Mouse (Mus musculus) megakaryocyte, embryonic 14.5 days (primary cell): ENCODE measurements around the gene Farsa.

Experiments
- FLI1 ChIP-seq: IDR thresholded peaks from 2 replicates; pipeline ENCODE4 v1.6.1; 2012; ENCODE audit warnings: low read length, inconsistent platforms, mixed read lengths
- GATA1 ChIP-seq: IDR thresholded peaks from 3 replicates; pipeline ENCODE4 v1.6.1; 2012; ENCODE audit warnings: mixed read lengths, low read length, inconsistent platforms, borderline replicate concordance

DNA sequence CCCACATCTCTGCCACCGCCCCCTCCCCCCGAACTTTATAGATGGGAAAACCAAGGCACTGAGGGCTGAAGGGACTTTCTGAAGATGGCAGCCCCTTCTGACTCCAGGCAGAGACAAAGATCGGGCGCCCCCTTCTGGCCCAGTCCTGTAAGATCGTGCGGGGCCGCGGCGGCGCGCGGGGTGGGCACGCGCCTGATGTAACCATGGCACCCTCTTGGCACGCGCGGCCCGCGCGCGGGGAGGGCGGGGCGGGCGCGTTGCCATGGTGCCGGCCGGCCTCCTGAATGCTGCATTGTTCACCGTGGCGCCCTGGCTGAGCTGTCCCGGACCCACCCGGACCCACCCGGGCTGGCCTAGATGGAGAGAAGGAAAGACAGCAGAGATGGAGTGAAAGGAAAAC lies 45.9 kb upstream of the Farsa start:
- no peak for TF ChIP-seq GATA1
- TF ChIP-seq FLI1: no peak
